Mouse (Mus musculus): ENCODE data around the gene Tmem183a.

DNA sequence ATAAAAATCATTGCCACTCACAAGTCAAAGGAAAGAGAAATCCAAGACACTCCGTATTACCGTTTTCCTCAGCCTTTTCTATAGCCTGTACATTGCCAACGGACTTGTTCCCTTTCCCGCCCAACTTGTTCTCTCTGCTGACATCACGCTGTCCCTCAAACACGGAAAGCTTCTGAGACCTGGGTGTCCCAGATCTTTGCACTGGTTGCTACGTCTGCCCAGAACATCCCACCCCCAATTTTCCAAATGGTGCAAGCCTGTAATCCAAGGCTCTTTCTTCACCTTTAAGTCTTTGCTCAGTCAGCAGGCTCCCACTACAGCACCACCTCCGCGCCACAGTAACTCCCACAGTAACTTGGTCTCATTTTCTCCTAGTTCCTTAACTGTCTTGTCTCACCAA lies 56.8 kb downstream of the Tmem183a start:
- TF ChIP-seq CTCF (IDR thresholded peaks at IDR 0.05; ENCODE audit: low read depth, low read length) (no peak), POLR2A (IDR thresholded peaks at IDR 0.05; ENCODE audit: extremely low read depth, insufficient read depth, low read length) (no peak)
